Mouse (Mus musculus) liver, embryonic 16.5 days (tissue): Measurements from ENCODE around the gene Gpd1l. TPM values are rescaled to one million over a fixed set of nuclear protein-coding genes. Genes with fewer than 3 reads are reported as not detected.

Source experiments
- polyA plus RNA-seq: library from polyadenylated mRNA; unstranded; fragments of >200 nt; fragmentation: Nextera tagmentation; extraction: Ambion mirVana; gene quantifications from 2 replicates; pipeline ENCODE4 v1.2.1, GENCODE M21; 2015

The Gpd1l gene
- polyA plus RNA-seq, 1 experiment from 2014 or later = 6.4 TPM

Other genes starting within 250 kb of the Gpd1l start
- 18.4 and 19.3 TPM in 2 replicates for gene Dync1li1, start 245.2 kb downstream of the Gpd1l start, polyA plus RNA-seq
- 28.9 and 32.2 TPM in 2 replicates for gene Cmtm6, start 202.9 kb downstream of the Gpd1l start, polyA plus RNA-seq
- gene Cmtm7, start 152.1 kb downstream of the Gpd1l start, polyA plus RNA-seq = 48.4 and 50.5 TPM in 2 replicates
- gene Cmtm8, start 89.8 kb downstream of the Gpd1l start, polyA plus RNA-seq = 57.6 and 62.3 TPM in 2 replicates
- 0.11 TPM in 1 of 2 replicates, not detected in the other for gene Osbpl10, start 44.6 kb upstream of the Gpd1l start, polyA plus RNA-seq
- gene Rps27rt, start 48.8 kb upstream of the Gpd1l start, polyA plus RNA-seq = 96.9 and 142 TPM in 2 replicates